Mouse (Mus musculus): ENCODE results near the gene Zbtb7b. TPM values are rescaled to one million over a fixed set of nuclear protein-coding genes. Genes with fewer than 3 reads are reported as not detected.

Gene Zbtb7b
- polyA plus RNA-seq, 1 experiment from 2014 or later: 1.7 TPM

DNA sequence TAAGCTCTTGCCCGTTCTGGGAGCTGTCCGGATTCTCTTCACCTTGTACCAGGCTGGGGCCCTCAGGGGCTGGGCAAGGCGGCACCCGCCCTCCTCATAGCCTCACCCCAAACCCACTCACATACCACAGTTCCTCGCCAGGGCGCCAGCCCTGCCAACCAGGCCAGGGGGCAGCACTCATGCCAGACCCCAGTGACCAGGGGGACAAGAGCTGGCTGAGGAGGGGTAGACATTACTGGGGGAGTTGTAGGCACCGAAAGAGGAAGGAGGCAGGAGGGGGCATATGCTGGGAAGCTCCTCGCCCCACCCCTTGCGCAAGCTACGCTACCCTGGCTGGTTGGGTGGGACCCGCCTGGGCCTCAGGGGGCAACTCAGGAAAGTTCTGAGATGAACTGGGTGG is 6.9 kb downstream of the Zbtb7b start:
- H3K4me3 ChIP-seq (ENCODE audit: low read length): no peak overlapping the region
- no peaks in the 10 kb centered on the region for H3K27me3 ChIP-seq (ENCODE audit: control insufficient read depth, insufficient read depth, low read length)
- ATAC-seq (replicated peaks; ENCODE audit: extremely low read depth, insufficient read depth, low FRiP score): no peak
- H3K27ac ChIP-seq (ENCODE audit: low read length): no peak overlapping the region
- H3K4me1 ChIP-seq (ENCODE audit: control insufficient read depth, insufficient read depth, low read length): peaks cover 15% of the 10 kb centered on the region
- 85% methylated on average over 11 of the region's 11 CpGs for WGBS
- no peaks in the 10 kb centered on the region for H3K9me3 ChIP-seq (replicated peaks; ENCODE audit: control insufficient read depth, low read length)
- no peak overlapping the region for H3K4me2 ChIP-seq (ENCODE audit: low read depth, low read length)
- H3K36me3 ChIP-seq (ENCODE audit: control insufficient read depth, insufficient read depth): no peaks in the 10 kb centered on the region
- no peak overlapping the region for H3K9ac ChIP-seq (ENCODE audit: low read length)

DNA sequence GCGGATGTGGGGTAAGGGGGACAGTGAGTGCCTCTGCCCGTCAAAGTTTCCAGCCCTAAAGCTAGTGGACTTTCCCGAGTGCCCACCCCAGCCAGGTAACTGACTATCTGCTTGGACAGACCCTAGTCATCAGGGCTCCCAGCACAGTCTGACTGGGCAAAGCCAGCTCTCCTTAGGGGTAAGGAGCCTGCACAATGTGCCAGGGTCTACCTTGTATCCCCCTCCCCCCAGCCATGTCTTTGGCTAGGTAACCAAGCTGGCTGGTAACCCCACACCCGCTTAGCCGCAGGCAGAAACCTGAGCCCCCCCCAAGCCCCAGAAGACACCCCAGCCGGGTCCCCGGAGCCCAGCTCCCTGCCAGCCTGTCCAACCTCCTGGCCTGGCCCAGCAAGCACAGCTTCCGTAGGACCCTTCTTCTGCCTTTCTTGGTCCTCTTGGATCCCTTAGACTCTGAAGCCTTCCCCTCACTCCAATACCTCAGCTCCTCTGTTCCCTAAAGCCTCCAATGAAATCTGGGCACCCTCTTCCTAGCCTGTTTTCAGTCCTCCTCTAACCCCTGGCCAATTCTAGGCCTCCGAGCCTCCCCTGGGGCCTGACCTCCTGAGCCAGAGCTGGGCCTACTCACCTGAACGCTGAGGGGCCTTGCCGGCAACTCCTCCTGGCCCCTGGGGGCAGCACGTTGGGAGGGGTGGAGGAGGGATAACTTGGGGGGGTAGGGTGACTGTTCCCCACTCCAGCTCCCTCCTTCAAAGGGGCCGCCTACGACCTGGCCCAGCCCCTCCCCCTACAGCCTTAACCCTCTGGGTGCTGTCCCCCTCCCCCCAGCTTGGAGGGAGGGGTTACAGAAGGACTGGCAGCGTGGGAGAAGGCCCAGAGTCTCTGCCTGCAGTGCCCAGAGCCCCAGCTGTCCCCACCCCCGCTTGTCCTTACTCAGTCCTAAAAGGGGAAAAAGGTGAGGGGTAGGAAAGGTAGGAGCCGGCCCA is 7.8 kb downstream of the Zbtb7b start:
- H3K9ac ChIP-seq (ENCODE audit: low read length): no peak overlapping the region
- H3K36me3 ChIP-seq (ENCODE audit: control insufficient read depth, insufficient read depth): no peaks in the 10 kb centered on the region
- peaks cover 15% of the 10 kb centered on the region for H3K4me1 ChIP-seq (ENCODE audit: control insufficient read depth, insufficient read depth, low read length)
- H3K9me3 ChIP-seq (replicated peaks; ENCODE audit: control insufficient read depth, low read length): no peaks in the 10 kb centered on the region
- H3K4me2 ChIP-seq (ENCODE audit: low read depth, low read length): no peak overlapping the region
- H3K27ac ChIP-seq (ENCODE audit: low read length): no peak overlapping the region
- no peaks in the 10 kb centered on the region for H3K27me3 ChIP-seq (ENCODE audit: control insufficient read depth, insufficient read depth, low read length)
- no peak for ATAC-seq (replicated peaks; ENCODE audit: extremely low read depth, insufficient read depth, low FRiP score)
- H3K4me3 ChIP-seq (ENCODE audit: low read length): no peak overlapping the region
- 62% methylated on average over 17 of the region's 17 CpGs for WGBS

- no peak for ATAC-seq (replicated peaks; ENCODE audit: extremely low read depth, insufficient read depth, low FRiP score)
- Histone ChIP-seq H3K36me3 (ENCODE audit: control insufficient read depth, insufficient read depth) (peaks cover 1% of the 10 kb centered on the region; the same call in 1 of the 2 replicates), H3K9ac (ENCODE audit: low read length) (no peak overlapping the region), H3K9me3 (replicated peaks; ENCODE audit: control insufficient read depth, low read length) (no peaks in the 10 kb centered on the region), H3K4me3 (ENCODE audit: low read length) (no peak overlapping the region), H3K27me3 (ENCODE audit: control insufficient read depth, insufficient read depth, low read length) (no peaks in the 10 kb centered on the region), H3K4me2 (ENCODE audit: low read depth, low read length) (no peak overlapping the region), H3K27ac (ENCODE audit: low read length) (no peak overlapping the region), H3K4me1 (ENCODE audit: control insufficient read depth, insufficient read depth, low read length) (peaks cover 7% of the 10 kb centered on the region)
- WGBS: 44% methylated on average over 11 of the region's 11 CpGs
Observed at GRCm38 (mm10) chr3:89385451-89385850, 9.1 kb downstream of the Zbtb7b start.

GRCm38 (mm10) chr3:89384331-89385076 is 10.1 kb downstream of the Zbtb7b start:
- H3K36me3 ChIP-seq (ENCODE audit: control insufficient read depth, insufficient read depth): peaks cover 6% of the 10 kb centered on the region; the same call in 1 of the 2 replicates
- H3K27me3 ChIP-seq (ENCODE audit: control insufficient read depth, insufficient read depth, low read length): no peaks in the 10 kb centered on the region
- 74% methylated on average over 9 of the region's 12 CpGs for WGBS
- no peak overlapping the region for H3K9ac ChIP-seq (ENCODE audit: low read length)
- no peak for ATAC-seq (replicated peaks; ENCODE audit: extremely low read depth, insufficient read depth, low FRiP score)
- H3K4me1 ChIP-seq (ENCODE audit: control insufficient read depth, insufficient read depth, low read length): peaks cover 3% of the 10 kb centered on the region; the same call in 1 of the 2 replicates
- H3K4me2 ChIP-seq (ENCODE audit: low read depth, low read length): no peak overlapping the region
- no peak overlapping the region for H3K4me3 ChIP-seq (ENCODE audit: low read length)
- no peaks in the 10 kb centered on the region for H3K9me3 ChIP-seq (replicated peaks; ENCODE audit: control insufficient read depth, low read length)
- no peak overlapping the region for H3K27ac ChIP-seq (ENCODE audit: low read length)

GRCm38 (mm10) chr3:89383651-89384255 is 10.8 kb downstream of the Zbtb7b start:
- no peak for ATAC-seq (replicated peaks; ENCODE audit: extremely low read depth, insufficient read depth, low FRiP score)
- H3K36me3 ChIP-seq (ENCODE audit: control insufficient read depth, insufficient read depth): peaks cover 9% of the 10 kb centered on the region; the same call in 1 of the 2 replicates
- H3K4me3 ChIP-seq (ENCODE audit: low read length): no peak overlapping the region
- no peaks in the 10 kb centered on the region for H3K9me3 ChIP-seq (replicated peaks; ENCODE audit: control insufficient read depth, low read length)
- H3K9ac ChIP-seq (ENCODE audit: low read length): no peak overlapping the region
- H3K27me3 ChIP-seq (ENCODE audit: control insufficient read depth, insufficient read depth, low read length): no peaks in the 10 kb centered on the region
- 77% methylated on average over 5 of the region's 5 CpGs for WGBS
- H3K4me2 ChIP-seq (ENCODE audit: low read depth, low read length): no peak overlapping the region
- no peak overlapping the region for H3K27ac ChIP-seq (ENCODE audit: low read length)
- peaks cover 4% of the 10 kb centered on the region; the same call in 1 of the 2 replicates for H3K4me1 ChIP-seq (ENCODE audit: control insufficient read depth, insufficient read depth, low read length)

DNA sequence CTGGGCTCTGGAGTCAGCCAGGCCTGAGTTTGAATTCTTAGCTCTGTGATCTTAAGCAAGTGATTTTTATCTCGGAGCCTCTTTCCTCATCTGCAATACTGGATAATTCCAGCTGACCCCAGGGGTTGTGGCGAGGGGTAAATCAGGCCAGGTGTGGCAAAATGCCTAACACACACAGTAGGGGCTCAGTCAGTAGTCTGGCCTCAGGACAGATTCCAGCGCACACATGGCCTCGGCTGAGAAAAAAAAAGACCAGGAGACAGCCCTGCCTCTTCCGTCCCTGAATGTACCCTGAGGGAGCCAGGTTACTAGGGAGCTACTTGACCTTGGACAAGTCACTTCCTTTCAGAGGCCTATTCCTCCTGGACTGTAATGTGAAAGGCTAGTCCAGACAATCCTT is 11.6 kb downstream of the Zbtb7b start:
- Histone ChIP-seq H3K27me3 (ENCODE audit: control insufficient read depth, insufficient read depth, low read length) (no peaks in the 10 kb centered on the region), H3K27ac (ENCODE audit: low read length) (no peak overlapping the region), H3K4me2 (ENCODE audit: low read depth, low read length) (no peak overlapping the region), H3K9ac (ENCODE audit: low read length) (no peak overlapping the region), H3K4me1 (ENCODE audit: control insufficient read depth, insufficient read depth, low read length) (peaks cover 6% of the 10 kb centered on the region; the same call in 1 of the 2 replicates), H3K9me3 (replicated peaks; ENCODE audit: control insufficient read depth, low read length) (no peaks in the 10 kb centered on the region), H3K36me3 (ENCODE audit: control insufficient read depth, insufficient read depth) (peaks cover 9% of the 10 kb centered on the region; the same call in 1 of the 2 replicates), H3K4me3 (ENCODE audit: low read length) (no peak overlapping the region)
- 80% methylated on average over 5 of the region's 5 CpGs for WGBS
- ATAC-seq (replicated peaks; ENCODE audit: extremely low read depth, insufficient read depth, low FRiP score): no peak

- Histone ChIP-seq H3K9ac (ENCODE audit: low read length) (no peak overlapping the region), H3K27ac (ENCODE audit: low read length) (no peak overlapping the region), H3K36me3 (ENCODE audit: control insufficient read depth, insufficient read depth) (peaks cover 9% of the 10 kb centered on the region; the same call in 1 of the 2 replicates), H3K27me3 (ENCODE audit: control insufficient read depth, insufficient read depth, low read length) (no peaks in the 10 kb centered on the region), H3K9me3 (replicated peaks; ENCODE audit: control insufficient read depth, low read length) (no peaks in the 10 kb centered on the region), H3K4me3 (ENCODE audit: low read length) (no peak overlapping the region), H3K4me1 (ENCODE audit: control insufficient read depth, insufficient read depth, low read length) (peaks cover 3% of the 10 kb centered on the region; the same call in 1 of the 2 replicates), H3K4me2 (ENCODE audit: low read depth, low read length) (no peak overlapping the region)
- WGBS: 88% methylated on average over 9 of the region's 9 CpGs
- ATAC-seq (replicated peaks; ENCODE audit: extremely low read depth, insufficient read depth, low FRiP score): no peak
Observed at GRCm38 (mm10) chr3:89382033-89382882, 12.3 kb downstream of the Zbtb7b start.

DNA sequence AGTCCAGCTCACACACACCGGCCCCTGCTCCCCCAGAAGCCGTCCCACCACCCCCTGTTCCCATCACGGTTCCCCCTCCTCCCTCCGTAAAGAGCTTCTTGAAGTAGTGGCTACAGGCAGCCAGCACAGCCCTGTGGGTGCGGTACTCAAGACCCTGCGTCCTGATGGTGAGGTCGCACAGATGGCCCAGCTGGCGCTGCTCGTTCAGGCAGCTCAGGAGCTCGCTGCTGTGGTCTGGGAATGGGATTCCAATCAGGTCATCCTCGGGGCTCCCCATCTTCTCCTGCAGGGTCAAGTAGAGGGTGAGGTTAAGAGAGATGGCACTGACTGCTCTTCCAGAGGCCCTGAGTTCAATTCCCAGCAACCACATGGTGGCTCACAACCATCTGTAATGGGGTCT is 13.3 kb downstream of the Zbtb7b start:
- Histone ChIP-seq H3K4me3 (ENCODE audit: low read length) (no peak overlapping the region), H3K36me3 (ENCODE audit: control insufficient read depth, insufficient read depth) (peaks cover 9% of the 10 kb centered on the region; the same call in 1 of the 2 replicates), H3K27ac (ENCODE audit: low read length) (no peak overlapping the region), H3K4me1 (ENCODE audit: control insufficient read depth, insufficient read depth, low read length) (peaks cover 3% of the 10 kb centered on the region; the same call in 1 of the 2 replicates), H3K27me3 (ENCODE audit: control insufficient read depth, insufficient read depth, low read length) (no peaks in the 10 kb centered on the region), H3K4me2 (ENCODE audit: low read depth, low read length) (no peak overlapping the region), H3K9ac (ENCODE audit: low read length) (no peak overlapping the region), H3K9me3 (replicated peaks; ENCODE audit: control insufficient read depth, low read length) (no peaks in the 10 kb centered on the region)
- 84% methylated on average over 11 of the region's 11 CpGs for WGBS
- no peak for ATAC-seq (replicated peaks; ENCODE audit: extremely low read depth, insufficient read depth, low FRiP score)
